22 mouse cellular contexts compared by ENCODE assay signal in genomic region chr14:9331593-9331992, GRCm38 (mm10).
"Had no signal": no experiment of that assay in that cellular context is flagged by ENCODE, and none has a peak within 500 bp of the region (broad histone marks: within the 10 kb centered on the region; RNA-seq: fewer than 3 reads in every experiment).

No protein-coding gene starts in this region.

- H3K9ac ChIP-seq: limb, embryonic 12.5 days; limb, embryonic 15.5 days; liver, embryonic 14.5 days; liver, postnatal 0 days; lung, embryonic 14.5 days; neural tube, embryonic 13.5 days had no signal

- H3K4me3 ChIP-seq: layer of hippocampus, adult 2 months; left cerebral cortex, adult 2 months; limb, embryonic 12.5 days; limb, embryonic 15.5 days; myocyte; neural tube, embryonic 13.5 days had no signal

- H3K27ac ChIP-seq: kidney, postnatal 0 days; layer of hippocampus, adult 2 months; left cerebral cortex, adult 2 months; limb, embryonic 12.5 days; limb, embryonic 15.5 days; liver, embryonic 14.5 days; macrophage; neural tube, embryonic 13.5 days; stomach, postnatal 0 days had no signal

- H3K4me2 ChIP-seq: limb, embryonic 12.5 days; limb, embryonic 15.5 days; liver, embryonic 11.5 days; lung, embryonic 14.5 days; neural tube, embryonic 13.5 days had no signal

- DNase-seq: kidney, adult 2 months; kidney, postnatal 25 days; layer of hippocampus, adult 9-11 months; liver, postnatal 0 days; lung, embryonic 14.5 days; retina, postnatal 1 day; thymus, adult 2 months; thymus, postnatal 14 days; thymus, postnatal 4 days had no signal

- ATAC-seq: intestine, postnatal 0 days; liver, postnatal 0 days; lung, postnatal 0 days had no signal

- H3K9me3 ChIP-seq: limb, embryonic 12.5 days; limb, embryonic 15.5 days; neural tube, embryonic 13.5 days had no signal

- H3K4me1 ChIP-seq: limb, embryonic 12.5 days; limb, embryonic 15.5 days had no signal

- H3K36me3 ChIP-seq: limb, embryonic 12.5 days; limb, embryonic 15.5 days; neural tube, embryonic 13.5 days had no signal

- H3K27me3 ChIP-seq: limb, embryonic 12.5 days; limb, embryonic 15.5 days; neural tube, embryonic 13.5 days had no signal
